ENCODE assay signal across 9 mouse cellular contexts in the genomic region with DNA sequence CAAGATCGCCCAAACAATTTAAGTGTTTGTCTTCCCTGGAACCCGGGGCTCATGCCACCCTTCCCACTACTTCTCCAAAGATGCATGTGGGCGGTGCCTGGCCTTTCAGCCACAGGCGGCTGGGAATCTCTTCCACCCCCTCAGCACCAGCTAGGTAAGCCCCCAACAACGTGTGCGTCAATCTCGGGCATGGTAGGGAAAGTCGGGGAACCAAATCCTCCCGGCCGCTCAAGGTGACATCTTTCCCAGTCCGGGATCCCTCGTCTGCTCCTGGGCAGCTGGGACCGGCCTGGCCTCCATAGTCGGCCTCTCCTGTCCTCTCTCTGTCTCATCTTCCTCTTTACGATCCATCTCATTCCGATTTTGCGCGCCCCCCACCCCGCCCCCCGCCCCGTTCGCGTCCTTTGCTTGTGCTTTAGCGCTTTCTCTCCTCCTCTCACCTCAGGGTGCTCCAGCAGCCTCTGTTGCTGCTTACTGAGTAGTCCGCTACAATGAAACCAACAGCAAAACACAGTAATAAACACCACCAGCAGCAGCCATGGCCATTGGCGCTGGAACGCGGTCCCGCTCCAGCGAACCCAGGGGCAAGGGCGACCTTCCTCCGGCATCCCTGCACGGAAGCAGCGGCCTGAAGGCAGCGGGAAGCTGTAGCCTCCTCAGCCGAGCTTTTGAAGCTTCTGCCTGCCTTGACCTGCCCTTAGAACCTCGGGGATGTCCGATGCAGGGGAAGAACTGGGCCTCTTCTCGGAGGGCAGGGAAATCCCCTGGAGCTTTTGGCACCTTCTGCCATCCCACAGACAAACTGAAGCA. TPM values are rescaled to one million over a fixed set of nuclear protein-coding genes. Genes with fewer than 3 reads are reported as not detected.
DNase-seq lines count a peak whose midpoint lies in the region; ATAC-seq and TF ChIP-seq lines count a peak whose summit lies in the region.
"Had no signal": no experiment of that assay in that cellular context is flagged by ENCODE, and none has a peak within 500 bp of the region (broad histone marks: within the 10 kb centered on the region; RNA-seq: fewer than 3 reads in every experiment).

A gene (minus strand): TSS at position 784 of the 810 bp plus-strand sequence.

- peaks cover 8% of the 10 kb centered on the region for H3K9me3 ChIP-seq in heart, embryonic 16.5 days (replicated peaks; ENCODE audit: control insufficient read depth, low read length)
- peaks cover 17% of the 10 kb centered on the region for H3K9me3 ChIP-seq in E14TG2a.4 (ENCODE audit: low read length)
- no peaks in the 10 kb centered on the region for H3K9me3 ChIP-seq in embryonic facial prominence, embryonic 10.5 days
- H3K9me3 ChIP-seq in intestine, postnatal 0 days (ENCODE audit: control insufficient read depth), result 0 out of 2 replicates have a peak, but pooled peaks cover 5% of the 10 kb centered on the region

- H3K4me3 ChIP-seq in heart, embryonic 16.5 days (ENCODE audit: low read length), result peak within 1 kb of the TSS; percentile 32
- H3K4me3 ChIP-seq in E14TG2a.4 (replicated peaks; ENCODE audit: low read length), result peak within 1 kb of the TSS; percentile 68
- H3K4me3 ChIP-seq in embryonic facial prominence, embryonic 10.5 days, result peak within 1 kb of the TSS; percentile 52
- peak within 1 kb of the TSS; percentile 13 for H3K4me3 ChIP-seq in intestine, postnatal 0 days (ENCODE audit: low read depth, low read length)
- 0 out of 2 replicates have a peak within 1 kb of the TSS, but pooled peaks have one; percentile 1 for H3K4me3 ChIP-seq in small intestine, adult 2 months (ENCODE audit: low read depth, low read length)
- H3K4me3 ChIP-seq in gastrocnemius, adult 2 months, result no peak within 1 kb of the TSS

- no peaks in the 10 kb centered on the region for H3K36me3 ChIP-seq in heart, embryonic 16.5 days (ENCODE audit: control insufficient read depth, insufficient read depth)
- H3K36me3 ChIP-seq in E14TG2a.4 (ENCODE audit: insufficient read depth, low read length), result no peaks in the 10 kb centered on the region
- no peaks in the 10 kb centered on the region for H3K36me3 ChIP-seq in embryonic facial prominence, embryonic 10.5 days (replicated peaks)
- H3K36me3 ChIP-seq in intestine, postnatal 0 days (ENCODE audit: control insufficient read depth, insufficient read depth), result no peaks in the 10 kb centered on the region
- no peaks in the 10 kb centered on the region for H3K36me3 ChIP-seq in small intestine, adult 2 months (ENCODE audit: control insufficient read depth, insufficient read depth, low read length)

- H3K27me3 ChIP-seq in heart, embryonic 16.5 days (ENCODE audit: control insufficient read depth, insufficient read depth, low read length), result peaks cover 45% of the 10 kb centered on the region
- peaks cover 71% of the 10 kb centered on the region for H3K27me3 ChIP-seq in E14TG2a.4 (ENCODE audit: insufficient read depth, low read length)
- peaks cover 56% of the 10 kb centered on the region for H3K27me3 ChIP-seq in embryonic facial prominence, embryonic 10.5 days (replicated peaks; ENCODE audit: low read depth, poor library complexity, severe bottlenecking)
- peaks cover 35% of the 10 kb centered on the region for H3K27me3 ChIP-seq in intestine, postnatal 0 days (replicated peaks; ENCODE audit: control insufficient read depth, insufficient read depth, low read length)
- peaks cover 19% of the 10 kb centered on the region for H3K27me3 ChIP-seq in small intestine, adult 2 months (ENCODE audit: control insufficient read depth, insufficient read depth, low read length)

- intact Hi-C loops in gastrocnemius, adult 2 months (cut with DNase I), result no loop called here

- H3K4me1 ChIP-seq in heart, embryonic 16.5 days (ENCODE audit: control insufficient read depth, insufficient read depth, low read length), result no peaks in the 10 kb centered on the region; the same call in 1 of the 2 replicates
- peaks cover 21% of the 10 kb centered on the region for H3K4me1 ChIP-seq in E14TG2a.4 (replicated peaks; ENCODE audit: low read depth, low read length)
- peaks cover 9% of the 10 kb centered on the region for H3K4me1 ChIP-seq in embryonic facial prominence, embryonic 10.5 days
- H3K4me1 ChIP-seq in intestine, postnatal 0 days (replicated peaks; ENCODE audit: control insufficient read depth, insufficient read depth, low read length), result no peaks in the 10 kb centered on the region
- no peaks in the 10 kb centered on the region for H3K4me1 ChIP-seq in small intestine, adult 2 months (ENCODE audit: control insufficient read depth, insufficient read depth, insufficient read length, low read length)

- H3K27ac ChIP-seq in heart, embryonic 16.5 days (ENCODE audit: low read length), result no peak within 1 kb of the TSS
- H3K27ac ChIP-seq in embryonic facial prominence, embryonic 10.5 days (replicated peaks), result no peak within 1 kb of the TSS
- H3K27ac ChIP-seq in intestine, postnatal 0 days (ENCODE audit: low read depth, low read length), result no peak within 1 kb of the TSS
- no peak within 1 kb of the TSS for H3K27ac ChIP-seq in small intestine, adult 2 months (ENCODE audit: insufficient read depth, low read depth, low read length)
- no peak within 1 kb of the TSS for H3K27ac ChIP-seq in gastrocnemius, adult 2 months

- no peak for DNase-seq in heart, postnatal 4 days
- peak; percentile 35 for DNase-seq in embryonic facial prominence, embryonic 10.5 days (ENCODE audit: low spot score)
- no peak for DNase-seq in gastrocnemius, adult 2 months
- DNase-seq in spleen, postnatal 10 days (ENCODE audit: low spot score in 2 of 2), result no peak

- no peak for TF ChIP-seq POLR2A in small intestine, adult 2 months (IDR thresholded peaks at IDR 0.05; ENCODE audit: low read depth, low read length)

- WGBS in heart, embryonic 16.5 days, result 3% methylated on average over 39 of the region's 39 CpGs
- WGBS in embryonic facial prominence, embryonic 10.5 days, result 2% methylated on average over 39 of the region's 39 CpGs
- 9% methylated on average over 39 of the region's 39 CpGs for WGBS in intestine, postnatal 0 days
- 13% methylated on average over 39 of the region's 39 CpGs for WGBS in small intestine, adult 2 months

- no peak for ATAC-seq in heart, embryonic 16.5 days (replicated peaks; ENCODE audit: extremely low read depth, insufficient read depth, low FRiP score)
- no peak for ATAC-seq in intestine, postnatal 0 days

- H3K4me2 ChIP-seq in heart, embryonic 16.5 days (ENCODE audit: low read depth, low read length), result peak within 1 kb of the TSS; percentile 58
- peak within 1 kb of the TSS; percentile 43 for H3K4me2 ChIP-seq in intestine, postnatal 0 days (replicated peaks; ENCODE audit: low read depth)

- H3K9ac ChIP-seq in heart, embryonic 16.5 days (ENCODE audit: low read length), result no peak within 1 kb of the TSS
- H3K9ac ChIP-seq in intestine, postnatal 0 days (ENCODE audit: low read depth, low read length), result no peak within 1 kb of the TSS

- TF ChIP-seq CTCF in E14TG2a.4 (conservative IDR thresholded peaks at IDR 0.05; ENCODE audit: low read length), result no peak
- TF ChIP-seq CTCF in intestine, postnatal 0 days (IDR thresholded peaks at IDR 0.05; ENCODE audit: low read depth), result no peak
- no peak for TF ChIP-seq CTCF in small intestine, adult 2 months (IDR thresholded peaks at IDR 0.05; ENCODE audit: extremely low read depth, insufficient read length, insufficient replicate concordance, low read depth, low read length)
- TF ChIP-seq CTCF in gastrocnemius, adult 2 months (IDR thresholded peaks at IDR 0.05), result no peak

RNA-seq across cellular contexts. Expression of the gene that starts here (rescaled TPM):
- polyA plus RNA-seq in heart, embryonic 16.5 days (2015; fragmentation: Nextera tagmentation; extraction: Ambion mirVana), result 0.17 and 0.75 TPM in 2 replicates
- not detected for total RNA-seq in heart, postnatal 4 days (2021)
- not detected in 2 replicates for polyA plus RNA-seq in embryonic facial prominence, embryonic 10.5 days (2016; fragmentation: Nextera tagmentation; extraction: Ambion mirVana)
- polyA plus RNA-seq in intestine, postnatal 0 days (2015; fragmentation: Nextera tagmentation; extraction: Ambion mirVana), result not detected in 2 replicates
- not detected in 2 replicates for polyA plus RNA-seq in small intestine, adult 2 months (2012; rRNA removed)
- not detected for total RNA-seq in gastrocnemius, adult 2 months (2021)
- total RNA-seq: MEL had no signal

Comparison
In these comparisons a context has a peak if more than half of its experiments do, and no peak if none do; other contexts are left out.
1. Peak in DNase-seq and H3K4me3 ChIP-seq in embryonic facial prominence, embryonic 10.5 days; RNA of the gene not detected or under 1 TPM.